Mouse (Mus musculus) liver, adult (tissue): ENCODE results near the gene Esrrb.

Experiments
- GATA4 ChIP-seq: IDR thresholded peaks from 2 replicates; pipeline ENCODE4 v1.6.1; 2014; ENCODE audit warnings: mild to moderate bottlenecking, low read length; ENCODE audit not compliant: insufficient replicate concordance

Gene Esrrb

DNA sequence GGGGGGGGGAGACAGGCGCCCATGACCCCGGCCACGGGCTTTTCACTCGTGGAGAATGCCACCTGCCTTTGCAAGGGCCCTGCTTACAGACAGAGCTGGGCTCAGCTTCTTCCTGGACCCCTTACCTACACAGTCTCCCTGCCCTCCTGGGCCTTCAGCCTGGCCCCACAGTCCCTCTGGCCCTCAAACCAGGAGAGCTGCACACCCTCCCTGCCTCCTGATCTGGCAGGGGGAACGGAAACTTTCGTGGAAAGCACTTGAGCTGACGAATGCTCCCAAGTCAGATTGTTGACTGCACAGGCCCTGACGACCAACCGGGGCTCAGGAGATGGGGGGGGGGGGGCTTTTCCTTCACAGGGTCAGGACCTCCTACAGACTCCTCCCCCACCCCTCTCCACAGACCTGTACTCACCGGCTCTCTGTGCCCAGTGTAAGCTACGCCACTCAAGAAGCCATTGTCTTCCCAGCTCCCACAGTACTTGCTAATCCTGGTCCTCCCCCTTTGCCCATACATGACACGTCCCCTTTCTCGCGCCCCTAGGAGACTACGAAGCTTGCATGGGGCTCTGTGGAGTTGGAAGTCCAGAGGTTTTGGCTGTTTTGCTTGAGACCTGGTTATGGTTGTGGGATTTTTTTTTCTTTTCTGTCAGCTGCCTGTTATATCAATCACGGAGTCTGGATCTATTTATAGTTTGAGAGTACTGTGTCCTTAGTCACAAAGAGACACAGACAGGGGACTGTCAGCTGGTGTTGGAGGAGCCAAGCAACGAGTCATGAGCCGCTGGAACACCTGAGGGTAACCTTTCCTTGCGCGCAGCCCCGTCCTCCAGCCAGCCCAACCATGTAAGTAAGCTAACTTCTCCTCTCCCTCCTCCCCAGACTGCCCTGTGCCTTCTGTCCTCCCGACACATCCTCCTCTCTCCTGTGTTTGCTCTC, at the start of gene Esrrb:
Esrrb (plus strand) TSS at position 422 of the 936 bp plus-strand sequence.
- no peak for TF ChIP-seq GATA4

DNA sequence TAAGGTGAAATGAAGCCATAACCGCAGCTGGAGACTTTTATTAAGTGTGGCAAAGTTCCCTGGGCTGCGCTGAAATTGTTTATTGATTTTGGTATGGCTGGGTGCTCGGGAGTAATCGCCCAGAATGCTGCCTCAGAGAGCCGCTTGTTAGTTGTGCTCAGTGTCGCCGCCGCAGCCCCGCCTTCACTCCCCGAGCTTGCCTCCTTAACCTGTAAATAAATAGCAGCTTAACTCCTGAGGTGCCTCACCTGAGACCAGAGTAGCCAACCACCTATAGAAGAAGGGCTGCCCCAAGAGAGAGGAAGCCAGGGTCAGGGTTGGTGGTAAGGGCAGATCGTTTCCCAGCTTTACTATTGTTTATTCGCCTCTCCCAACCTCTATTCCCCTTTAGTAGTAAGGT, 40.3 kb upstream of the Esrrb start:
- no peak for TF ChIP-seq GATA4

DNA sequence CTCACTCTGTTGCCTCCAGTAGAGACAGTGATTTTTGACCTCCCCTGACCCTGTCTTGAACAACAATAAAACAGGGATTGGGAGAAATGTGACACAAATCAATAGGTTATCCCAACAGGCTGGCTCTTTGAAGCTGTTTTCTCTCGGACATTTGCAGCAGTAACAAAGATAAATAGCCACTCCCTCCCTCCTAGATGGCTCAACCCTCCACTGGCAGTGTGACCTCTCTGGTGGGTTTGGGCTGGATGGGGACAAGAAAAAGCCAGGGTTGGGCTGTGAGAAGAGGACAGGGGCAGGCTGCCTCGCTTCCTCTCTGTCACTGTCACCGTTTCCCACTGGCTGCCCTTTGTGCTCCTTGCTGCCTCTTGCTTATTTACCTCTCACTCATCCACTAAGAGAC, 36.6 kb upstream of the Esrrb start:
- TF ChIP-seq GATA4: no peak

DNA sequence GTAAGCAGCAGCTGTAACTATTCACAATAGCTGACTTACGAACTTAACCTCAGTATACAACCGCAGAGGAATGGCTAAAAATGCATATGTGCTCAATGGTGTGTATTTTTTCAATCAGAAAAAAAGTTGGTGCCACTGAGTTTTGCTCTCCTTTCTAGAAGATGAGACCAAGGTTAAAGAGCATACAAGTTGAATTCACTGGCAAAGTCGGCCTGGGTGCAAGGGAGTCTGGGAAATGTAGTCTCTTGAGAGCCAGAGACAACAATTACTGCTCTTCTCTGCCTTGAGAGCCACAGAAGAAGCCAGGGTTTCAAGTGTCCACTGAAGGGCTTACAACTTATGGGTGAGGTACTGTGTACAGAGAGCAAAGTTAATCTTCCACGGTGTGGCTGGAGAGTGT, 31.1 kb upstream of the Esrrb start:
- TF ChIP-seq GATA4: no peak

DNA sequence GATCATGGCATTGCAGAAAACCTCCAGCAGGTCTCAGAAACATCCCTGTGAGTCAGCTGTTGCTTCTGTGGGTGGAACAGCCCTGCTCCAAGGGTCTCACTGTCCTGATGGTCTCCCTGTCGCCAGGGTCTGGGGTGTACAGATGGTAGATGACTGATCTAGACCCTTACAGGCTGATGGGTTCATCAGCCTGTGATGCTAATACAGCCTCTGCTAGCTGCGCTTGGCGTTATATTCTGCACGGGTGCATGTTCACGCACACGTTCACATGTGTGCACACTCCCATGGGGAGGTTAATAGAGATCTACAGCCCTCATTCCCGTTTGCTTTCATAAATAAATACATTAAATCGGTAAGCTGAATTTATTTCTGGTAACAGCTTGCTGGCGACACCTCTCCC, 30.2 kb upstream of the Esrrb start:
- no peak for TF ChIP-seq GATA4

DNA sequence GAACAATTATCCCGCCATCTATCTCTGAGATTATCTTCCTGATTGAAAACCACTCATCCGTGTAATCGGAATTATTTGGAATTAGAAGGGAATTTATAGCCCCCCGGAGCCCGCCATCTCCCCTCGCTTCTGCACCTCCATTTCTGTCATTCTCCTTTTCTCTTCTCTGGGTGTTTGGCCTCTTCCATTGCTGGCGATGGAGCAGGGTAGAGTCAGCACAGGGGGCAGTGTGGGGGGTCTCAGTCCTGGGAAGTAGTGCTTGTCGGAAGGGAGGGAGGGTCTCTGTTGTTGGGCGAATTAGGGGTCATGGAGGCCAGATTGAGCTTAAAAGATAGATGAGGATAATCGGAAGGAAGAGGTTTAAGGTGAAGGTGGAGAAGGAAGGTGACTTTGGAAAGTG, 29.7 kb upstream of the Esrrb start:
- no peak for TF ChIP-seq GATA4

DNA sequence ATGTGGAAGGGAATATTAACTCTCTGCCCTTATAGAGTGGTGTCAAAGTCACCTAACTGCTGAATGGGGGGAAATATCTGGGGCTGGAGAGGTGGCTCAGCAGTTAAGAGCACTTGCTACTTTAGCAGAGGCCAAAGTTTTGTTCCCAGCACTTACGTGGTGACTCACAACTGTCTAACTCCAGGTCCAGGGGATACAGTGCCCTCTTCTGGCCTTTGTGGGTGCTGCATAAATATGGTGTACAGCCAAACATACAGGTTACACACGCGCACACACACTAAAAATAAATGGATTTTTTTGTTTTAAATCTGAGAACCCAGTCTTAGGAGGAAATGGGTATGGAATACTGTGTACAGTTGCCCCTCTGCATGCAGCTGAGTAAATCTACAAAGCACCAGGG, 24.7 kb upstream of the Esrrb start:
- no peak for TF ChIP-seq GATA4

DNA sequence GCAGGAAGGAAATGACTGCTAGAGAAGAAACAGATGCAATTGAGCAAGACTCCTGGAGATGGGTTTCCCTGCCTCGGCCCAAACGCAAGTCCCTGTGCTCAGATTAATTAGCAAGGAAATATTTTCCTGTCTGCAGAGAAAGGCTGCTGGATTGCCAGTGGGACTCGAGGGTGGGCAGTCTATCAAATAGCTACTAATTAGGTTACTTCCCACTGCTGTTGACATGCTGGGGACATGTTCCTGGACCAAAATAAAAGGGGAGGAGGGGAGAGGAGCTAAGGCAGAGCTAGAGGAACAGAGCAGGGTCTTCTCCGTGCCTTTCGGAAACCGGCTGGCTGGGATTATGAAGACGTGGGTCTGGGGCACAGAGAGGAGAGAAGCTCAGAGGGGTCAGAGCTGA, 24.0 kb upstream of the Esrrb start:
- no peak for TF ChIP-seq GATA4

DNA sequence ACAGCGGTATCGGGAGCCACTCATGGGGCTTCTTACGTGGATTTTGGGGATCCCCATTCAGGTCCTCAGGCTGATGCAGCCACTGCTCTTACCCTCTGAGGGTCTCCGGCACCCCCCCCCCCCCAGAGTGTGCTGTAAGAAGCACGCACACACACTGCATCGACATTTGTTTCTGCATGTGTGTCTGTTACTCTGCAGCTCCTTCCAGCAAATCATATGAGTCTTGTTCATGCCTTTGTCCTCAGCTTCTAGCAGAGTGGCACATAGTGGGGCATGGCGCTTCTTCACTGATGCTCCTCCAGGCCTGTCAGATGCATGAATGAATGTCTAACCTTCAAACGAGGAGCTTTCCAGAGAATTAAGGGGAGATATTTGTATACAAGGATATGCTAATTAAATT, 11.4 kb upstream of the Esrrb start:
- TF ChIP-seq GATA4: no peak

DNA sequence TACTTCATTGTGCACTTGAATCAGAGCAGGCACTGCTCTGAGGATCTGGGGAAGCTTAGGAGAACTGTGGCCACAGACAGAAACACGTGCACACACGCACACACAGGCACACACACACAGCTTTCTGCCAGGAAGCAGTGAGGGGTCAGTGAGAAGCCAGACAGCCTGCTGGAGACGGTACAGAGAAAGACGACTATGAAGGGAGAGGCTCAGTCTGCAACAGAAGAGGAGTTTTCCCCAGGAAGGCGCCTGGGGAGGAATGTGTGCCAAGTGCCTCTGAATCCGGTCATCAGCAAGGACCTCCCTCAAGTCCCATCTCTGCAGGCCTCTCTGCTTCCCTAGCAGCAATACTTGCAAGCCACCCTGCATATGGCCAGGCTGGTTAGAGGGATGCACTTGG, 1.5 kb upstream of the Esrrb start:
- no peak for TF ChIP-seq GATA4

DNA sequence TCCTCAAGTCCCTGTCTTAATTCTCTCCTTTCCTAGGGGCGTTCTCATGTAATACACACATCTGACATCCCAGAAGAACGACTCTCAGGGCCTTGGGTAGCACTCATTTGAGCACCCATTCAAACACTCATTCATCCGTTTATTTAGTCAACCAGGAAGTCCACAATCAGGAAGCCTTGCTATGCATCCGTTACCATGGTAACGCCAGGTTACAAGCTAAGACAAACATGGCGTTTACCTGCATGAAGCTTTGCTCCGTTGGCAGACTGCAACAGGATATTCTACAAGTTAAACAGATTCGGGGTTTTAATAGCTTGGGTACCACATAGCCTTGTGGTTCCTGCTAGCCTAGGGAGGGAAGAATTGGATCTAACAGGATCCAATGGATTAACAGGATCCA, 1.0 kb upstream of the Esrrb start:
- TF ChIP-seq GATA4: no peak

DNA sequence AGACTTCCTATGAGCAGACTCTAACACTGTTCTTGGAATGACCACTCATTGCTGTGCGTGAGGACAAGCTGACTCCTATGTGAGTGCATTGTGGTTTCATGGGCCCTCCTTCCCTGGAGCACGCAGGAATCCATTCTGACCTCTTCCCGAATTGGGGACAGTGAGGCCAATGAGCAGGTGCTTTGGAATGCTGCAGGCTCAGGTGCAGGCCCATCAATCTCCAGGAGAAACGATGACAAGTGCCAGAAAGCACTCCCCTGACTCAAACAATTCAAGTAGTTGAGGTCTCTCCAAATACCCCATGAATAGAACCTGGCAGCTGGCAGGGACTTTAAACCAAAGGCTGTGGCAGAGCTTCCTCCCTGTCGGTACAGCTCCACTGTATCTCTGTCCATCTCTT, 3.4 kb downstream of the Esrrb start:
- TF ChIP-seq GATA4: no peak

DNA sequence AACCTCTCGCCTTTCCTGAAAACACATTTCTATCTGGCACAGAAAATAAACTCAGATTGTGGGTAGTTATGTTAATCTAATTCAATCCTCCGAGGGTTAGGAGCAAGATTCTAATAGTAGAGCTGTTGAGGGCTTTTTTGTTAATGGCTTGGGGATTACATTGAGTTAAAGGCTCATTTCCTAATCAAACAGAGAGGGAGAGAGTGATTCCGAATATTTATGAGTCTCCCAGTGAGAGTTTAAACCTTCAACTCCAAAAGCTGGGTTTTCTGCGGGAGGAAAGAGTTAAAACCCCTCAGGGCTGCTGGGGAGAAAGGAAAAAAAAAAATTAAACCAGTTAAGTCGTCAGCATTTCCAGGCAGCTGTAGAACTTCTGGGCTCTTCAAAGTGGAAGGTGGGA, 3.8 kb downstream of the Esrrb start:
- no peak for TF ChIP-seq GATA4

DNA sequence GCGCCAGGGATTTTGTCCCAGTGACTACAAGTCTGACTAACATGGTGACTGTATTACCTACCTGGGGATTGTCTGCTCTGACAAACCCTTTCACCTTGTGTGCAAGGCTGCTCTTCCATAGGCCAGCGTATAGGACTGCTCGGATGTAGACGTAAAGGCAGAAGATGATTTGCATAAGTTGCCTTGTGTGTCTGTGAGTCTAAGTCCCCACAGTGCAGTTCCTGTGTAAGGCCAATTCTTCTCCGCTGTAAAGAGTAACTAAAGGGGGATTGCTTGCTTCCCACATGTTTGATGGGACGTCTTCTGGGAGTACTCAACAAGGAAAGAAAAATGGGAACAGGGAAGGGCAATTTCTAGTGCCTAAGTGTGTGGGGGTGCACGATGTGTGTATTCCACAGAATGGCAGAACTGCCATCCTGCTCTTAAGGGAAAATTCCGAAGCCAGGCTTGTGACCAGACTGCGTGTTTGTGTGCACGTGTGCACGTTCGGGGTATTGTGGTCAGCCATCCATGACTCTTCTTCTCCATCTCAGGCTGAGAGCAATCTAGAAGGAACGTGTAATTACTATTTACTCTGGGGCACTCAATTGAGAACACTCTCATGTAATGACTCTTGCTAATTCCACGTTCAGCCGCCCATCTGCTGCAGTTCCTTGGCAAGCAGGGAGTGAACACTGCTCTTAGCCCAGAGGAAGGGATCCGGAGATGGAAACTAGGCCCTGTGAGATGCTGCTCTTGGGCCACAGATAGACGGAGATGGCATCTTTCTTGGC, 9.9 kb downstream of the Esrrb start:
- no peak for TF ChIP-seq GATA4

DNA sequence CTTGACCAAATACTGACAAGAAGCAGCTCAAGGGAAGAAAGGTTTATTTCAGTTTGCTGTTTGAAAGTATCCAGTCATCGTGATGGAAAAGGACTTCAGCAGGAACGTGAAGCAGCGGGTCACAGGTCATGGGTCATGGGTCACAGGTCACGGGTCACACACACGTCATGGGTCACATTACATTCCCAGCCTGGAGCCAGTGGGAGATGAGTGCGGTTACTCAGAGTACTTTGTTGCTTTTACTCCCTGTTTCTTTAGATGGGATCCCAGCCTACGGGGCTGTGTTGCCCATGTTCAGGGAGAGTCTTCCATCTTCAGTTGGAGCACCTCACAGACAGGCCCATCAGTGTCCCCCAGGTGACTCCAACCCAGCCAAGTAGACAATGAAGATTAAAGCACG, 13.4 kb downstream of the Esrrb start:
- TF ChIP-seq GATA4: no peak

DNA sequence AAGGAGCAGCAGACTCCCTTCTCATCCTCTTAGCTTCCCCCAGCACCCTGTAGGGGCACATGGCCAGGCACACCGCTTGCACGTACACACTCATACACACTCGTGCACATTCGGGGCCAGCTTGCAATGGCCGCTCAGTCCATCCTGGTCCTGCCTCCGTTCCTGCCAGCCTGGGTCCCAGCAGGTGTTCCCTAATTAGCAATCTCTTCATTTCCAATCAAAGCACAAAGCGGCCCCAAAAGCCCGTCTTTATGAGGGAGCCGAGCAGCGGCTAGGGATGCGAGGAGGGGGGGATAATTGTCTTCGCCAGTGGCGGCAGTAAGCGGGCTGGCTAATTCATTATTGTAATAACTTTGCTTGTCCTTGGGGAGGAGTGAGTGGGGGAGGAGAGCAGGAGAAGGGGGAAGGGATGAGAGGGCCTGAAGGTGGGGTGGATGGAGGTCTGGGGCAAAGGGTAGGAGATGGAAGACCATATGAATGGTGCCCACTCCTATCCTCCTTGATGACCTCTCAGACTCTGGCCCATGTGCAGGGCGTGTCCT, 18.8 kb downstream of the Esrrb start:
- TF ChIP-seq GATA4: no peak
